Mouse (Mus musculus) stomach, embryonic 16.5 days (tissue): ENCODE measurements around the gene Sv2b. TPM values are rescaled to one million over a fixed set of nuclear protein-coding genes. Genes with fewer than 3 reads are reported as not detected.

ENCODE experiments used
- ATAC-seq: fragments of 200-750 bp; cut with Nextera tagmentation; 2 replicates; pipeline ENCODE4 v1.8.0; 2017; ENCODE audit warnings: moderate number of reproducible peaks, moderate TSS enrichment; ENCODE audit not compliant: insufficient read depth, low FRiP score
- H3K27ac ChIP-seq: fragments of 300-500 bp; sonication (generic); 2 replicates; pipeline ENCODE4 v1.5.1; 2014; ENCODE audit warnings: low read length
- H3K27me3 ChIP-seq: fragments of 300-500 bp; sonication (generic); 2 replicates; pipeline ENCODE4 v1.6.1; 2014; ENCODE audit warnings: low read length, control low read depth, mixed read lengths; ENCODE audit not compliant: control insufficient read depth, insufficient read depth
- H3K36me3 ChIP-seq: fragments of 300-500 bp; sonication (generic); 2 replicates; pipeline ENCODE4 v1.6.1; 2014; ENCODE audit warnings: low read length; ENCODE audit not compliant: control insufficient read depth, insufficient read depth
- H3K4me1 ChIP-seq: fragments of 300-500 bp; sonication (generic); 2 replicates; pipeline ENCODE4 v1.6.1; 2014; ENCODE audit warnings: low read length, control low read depth, mixed read lengths; ENCODE audit not compliant: control insufficient read depth, insufficient read depth
- H3K4me2 ChIP-seq: fragments of 300-500 bp; sonication (generic); 2 replicates; pipeline ENCODE4 v1.6.1; 2014; ENCODE audit warnings: low read depth, low read length, mixed read lengths
- H3K4me3 ChIP-seq: fragments of 300-500 bp; sonication (generic); replicated peaks from 2 replicates; pipeline ENCODE4 v1.5.1; 2014; ENCODE audit warnings: mild to moderate bottlenecking, low read length
- H3K9ac ChIP-seq: fragments of 300-500 bp; sonication (generic); 2 replicates; pipeline ENCODE4 v1.6.1; 2014; ENCODE audit warnings: low read length
- H3K9me3 ChIP-seq: fragments of 300-500 bp; sonication (generic); replicated peaks from 2 replicates; pipeline ENCODE4 v1.6.1; 2016; ENCODE audit warnings: low read length, control low read depth; ENCODE audit not compliant: control insufficient read depth
- WGBS: fragments of 180-500 bp; shearing (Covaris S2); extraction: QIAGEN DNeasy Blood & Tissue Kit; methylation state at CpG from one replicate; pipeline ENCODE4 v1.1.7; 2014; 5-methylcytosine and 5-hydroxymethylcytosine counted together
- polyA plus RNA-seq: library from polyadenylated mRNA; unstranded; fragments of >200 nt; fragmentation: Nextera tagmentation; extraction: Ambion mirVana; gene quantifications from 2 replicates; pipeline ENCODE4 v1.2.1, GENCODE M21; 2015

Gene Sv2b
- polyA plus RNA-seq, 1 experiment from 2014 or later, result 3.4 TPM

DNA sequence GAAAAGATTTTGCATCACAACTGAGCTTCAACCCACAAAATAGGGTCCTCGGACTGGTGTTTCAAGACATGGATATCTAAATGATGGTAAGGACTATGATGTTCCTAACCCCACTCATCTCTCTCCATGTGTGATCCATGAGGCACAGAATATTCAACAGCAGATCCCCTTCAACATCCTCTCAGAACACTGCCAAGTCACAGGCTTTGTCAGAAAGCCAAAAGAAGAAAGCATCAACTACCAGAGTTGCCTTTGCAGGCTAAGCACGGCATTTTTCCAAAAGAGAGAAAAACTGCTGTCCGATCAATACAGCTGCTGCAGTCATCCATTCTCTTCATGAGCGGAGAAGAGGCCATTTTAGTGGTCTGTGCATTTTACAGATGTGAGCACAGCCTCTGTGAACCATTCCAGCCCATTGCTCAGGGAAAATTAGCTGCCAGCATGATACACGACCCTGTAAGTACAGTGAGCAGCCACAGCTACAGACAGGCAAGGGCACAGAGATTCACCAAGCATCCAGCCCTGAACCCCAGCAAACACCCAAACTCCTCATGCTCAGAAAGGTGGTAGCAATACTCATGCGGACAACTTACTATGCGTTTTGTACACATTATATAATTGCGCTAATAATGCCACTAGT is 55.3 kb downstream of the Sv2b start:
- no peak overlapping the region for H3K27ac ChIP-seq
- no peak overlapping the region for H3K4me2 ChIP-seq
- H3K36me3 ChIP-seq, result no peaks in the 10 kb centered on the region
- no peak overlapping the region for H3K4me3 ChIP-seq
- H3K9me3 ChIP-seq, result no peaks in the 10 kb centered on the region
- no peaks in the 10 kb centered on the region for H3K4me1 ChIP-seq
- 75% methylated on average over 8 of the region's 8 CpGs for WGBS
- no peaks in the 10 kb centered on the region for H3K27me3 ChIP-seq
- ATAC-seq, result no peak; the same call in 1 of the 2 replicates
- no peak overlapping the region for H3K9ac ChIP-seq

DNA sequence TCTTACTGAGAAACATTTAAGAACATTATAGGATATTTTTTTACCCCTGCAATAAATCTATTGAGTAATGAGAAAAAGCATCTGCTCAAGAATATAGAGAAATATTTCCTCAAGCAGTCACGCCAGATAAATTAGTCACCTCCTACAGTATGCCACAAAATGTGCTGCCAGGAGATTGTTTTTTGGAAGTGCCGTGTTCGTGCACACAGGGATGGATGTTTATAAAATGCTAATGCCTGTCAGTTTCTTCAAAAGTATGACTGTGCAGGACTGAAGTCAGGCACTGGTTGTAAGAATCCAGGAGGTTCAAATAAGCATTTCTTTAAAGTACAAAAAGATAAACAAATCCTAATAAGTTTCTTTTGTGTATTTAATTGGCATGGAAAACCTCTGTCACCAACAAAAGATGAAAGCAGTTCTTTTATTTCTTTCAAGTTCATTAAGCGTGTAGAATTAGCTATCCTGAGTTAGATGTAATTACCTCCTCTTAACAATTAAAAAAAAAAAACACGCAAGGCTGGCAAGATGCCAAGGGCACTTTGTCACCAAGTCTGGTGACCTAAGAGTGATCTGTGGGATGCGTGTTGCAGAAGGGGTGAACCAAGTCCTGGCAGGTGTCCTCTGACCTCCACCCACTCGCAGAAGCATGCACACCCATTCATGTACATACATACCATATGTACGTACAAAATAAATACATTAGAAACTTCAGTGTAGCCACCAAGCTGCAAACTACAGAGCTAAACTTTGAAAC is 68.1 kb downstream of the Sv2b start:
- no peak for ATAC-seq
- H3K4me3 ChIP-seq, result no peak overlapping the region
- H3K9ac ChIP-seq, result no peak overlapping the region
- H3K4me2 ChIP-seq, result no peak overlapping the region
- no peaks in the 10 kb centered on the region for H3K4me1 ChIP-seq
- no peaks in the 10 kb centered on the region for H3K27me3 ChIP-seq
- no peaks in the 10 kb centered on the region for H3K9me3 ChIP-seq
- no peaks in the 10 kb centered on the region for H3K36me3 ChIP-seq
- no peak overlapping the region for H3K27ac ChIP-seq
- WGBS, result 49% methylated on average over 8 of the region's 8 CpGs

DNA sequence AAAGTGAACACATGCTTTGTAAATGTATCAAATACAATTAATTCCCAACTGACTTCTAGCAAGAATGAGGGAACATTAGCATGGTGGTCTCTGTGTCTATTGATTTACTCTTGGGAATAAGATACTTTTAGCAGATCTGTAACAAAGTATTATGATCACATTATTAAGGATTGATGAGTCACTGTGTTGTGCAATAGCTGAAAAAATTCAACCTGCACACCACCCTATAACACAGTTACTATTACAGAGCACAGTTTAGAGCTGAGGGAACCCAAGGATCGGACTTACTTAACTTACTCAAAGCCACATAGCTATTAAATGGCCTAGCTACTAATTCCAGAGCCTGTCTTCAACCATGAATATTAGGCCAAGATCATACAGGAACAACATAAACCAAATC is 72.7 kb downstream of the Sv2b start:
- no peaks in the 10 kb centered on the region for H3K36me3 ChIP-seq
- H3K27me3 ChIP-seq, result no peaks in the 10 kb centered on the region
- H3K4me2 ChIP-seq, result no peak overlapping the region
- H3K27ac ChIP-seq, result no peak overlapping the region
- H3K4me1 ChIP-seq, result no peaks in the 10 kb centered on the region
- ATAC-seq, result no peak
- no peaks in the 10 kb centered on the region for H3K9me3 ChIP-seq
- 79% methylated on average over 1 of the region's 1 CpGs for WGBS
- no peak overlapping the region for H3K9ac ChIP-seq
- no peak overlapping the region for H3K4me3 ChIP-seq

DNA sequence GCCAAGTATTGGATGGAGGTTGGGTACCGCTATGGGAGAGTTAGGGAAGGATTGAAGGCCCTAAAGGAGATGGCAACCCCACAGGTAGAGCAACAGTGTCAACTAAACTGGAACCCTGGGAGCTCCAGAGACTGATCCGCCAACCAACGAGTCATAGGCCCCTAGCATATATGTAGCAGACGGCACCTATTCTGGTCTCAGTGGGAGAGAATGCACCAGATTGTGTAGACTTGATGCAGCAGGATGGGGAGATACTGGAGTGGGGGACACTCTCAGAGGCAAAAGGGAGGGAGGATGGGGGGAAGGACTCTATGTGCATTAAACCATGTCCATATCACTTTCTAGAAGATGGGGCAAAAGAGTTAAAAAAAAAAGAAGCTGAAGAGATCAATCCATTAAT is 84.9 kb downstream of the Sv2b start:
- no peaks in the 10 kb centered on the region for H3K4me1 ChIP-seq
- no peak overlapping the region for H3K9ac ChIP-seq
- ATAC-seq, result no peak
- H3K27me3 ChIP-seq, result no peaks in the 10 kb centered on the region
- no peaks in the 10 kb centered on the region for H3K9me3 ChIP-seq
- WGBS, result 94% methylated on average over 4 of the region's 4 CpGs
- H3K4me3 ChIP-seq, result no peak overlapping the region
- H3K27ac ChIP-seq, result no peak overlapping the region
- H3K4me2 ChIP-seq, result no peak overlapping the region
- no peaks in the 10 kb centered on the region for H3K36me3 ChIP-seq

DNA sequence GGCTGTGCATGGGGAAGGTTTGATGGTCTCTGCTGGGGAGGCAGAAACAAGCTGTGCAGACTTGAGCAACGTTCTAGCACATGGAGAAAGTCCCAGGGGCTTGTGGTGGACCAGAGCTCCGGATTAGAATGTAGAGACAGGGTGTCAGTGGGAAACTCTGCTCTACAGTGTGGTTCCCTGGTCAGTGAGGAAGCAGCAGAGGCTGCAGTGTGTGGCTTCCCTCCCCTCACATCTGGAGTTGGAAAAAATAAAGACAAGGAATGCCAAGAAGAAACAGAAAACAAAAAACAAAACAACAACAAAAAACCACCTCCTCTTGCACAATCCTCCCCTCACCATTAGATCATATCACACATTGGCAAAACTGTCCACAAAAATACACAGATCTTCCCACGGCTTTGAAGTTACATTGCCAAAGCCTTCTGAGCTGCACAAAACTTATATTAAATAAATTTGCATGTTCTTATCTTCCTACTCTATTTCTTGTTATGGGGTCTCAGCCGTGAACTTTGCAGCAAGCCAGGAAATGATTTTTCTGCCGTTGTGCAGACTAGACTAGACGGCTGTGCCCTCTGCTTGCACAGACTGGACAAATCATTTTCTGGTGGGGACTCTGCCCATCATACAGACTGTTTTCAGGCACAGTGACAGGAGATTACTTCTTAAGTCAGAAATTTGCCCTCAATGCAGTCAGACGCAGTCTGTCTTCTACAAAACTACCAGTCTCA is 86.2 kb downstream of the Sv2b start:
- Histone ChIP-seq H3K27me3 (no peaks in the 10 kb centered on the region), H3K36me3 (no peaks in the 10 kb centered on the region), H3K27ac (no peak overlapping the region), H3K9ac (no peak overlapping the region), H3K4me1 (no peaks in the 10 kb centered on the region), H3K4me3 (no peak overlapping the region), H3K9me3 (no peaks in the 10 kb centered on the region), H3K4me2 (no peak overlapping the region)
- WGBS, result 54% methylated on average over 7 of the region's 7 CpGs
- no peak for ATAC-seq

DNA sequence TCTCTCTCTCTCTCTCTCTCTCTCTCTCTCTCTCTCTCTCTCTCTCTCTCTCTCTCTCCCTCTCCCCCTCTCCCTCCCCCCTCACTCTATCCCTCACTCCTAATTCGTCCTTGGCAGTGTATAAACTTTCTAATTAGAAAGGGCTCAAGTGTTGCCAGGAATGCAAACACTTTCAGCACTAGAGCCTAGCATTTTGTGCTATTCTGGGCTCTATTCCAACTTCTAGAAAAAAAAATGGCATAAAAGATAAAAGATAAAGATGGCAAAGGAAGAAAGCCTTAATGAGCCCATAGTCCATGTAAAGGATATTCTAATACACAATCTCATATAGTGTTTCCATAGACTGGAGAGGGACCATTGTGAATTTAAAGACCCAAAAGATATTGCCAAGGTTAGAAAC is 88.3 kb downstream of the Sv2b start:
- Histone ChIP-seq H3K9ac (no peak overlapping the region), H3K4me1 (no peaks in the 10 kb centered on the region), H3K27me3 (no peaks in the 10 kb centered on the region), H3K9me3 (no peaks in the 10 kb centered on the region), H3K4me2 (no peak overlapping the region), H3K27ac (no peak overlapping the region), H3K36me3 (no peaks in the 10 kb centered on the region), H3K4me3 (no peak overlapping the region)
- WGBS, result 25% methylated on average over 1 of the region's 1 CpGs
- ATAC-seq, result no peak

DNA sequence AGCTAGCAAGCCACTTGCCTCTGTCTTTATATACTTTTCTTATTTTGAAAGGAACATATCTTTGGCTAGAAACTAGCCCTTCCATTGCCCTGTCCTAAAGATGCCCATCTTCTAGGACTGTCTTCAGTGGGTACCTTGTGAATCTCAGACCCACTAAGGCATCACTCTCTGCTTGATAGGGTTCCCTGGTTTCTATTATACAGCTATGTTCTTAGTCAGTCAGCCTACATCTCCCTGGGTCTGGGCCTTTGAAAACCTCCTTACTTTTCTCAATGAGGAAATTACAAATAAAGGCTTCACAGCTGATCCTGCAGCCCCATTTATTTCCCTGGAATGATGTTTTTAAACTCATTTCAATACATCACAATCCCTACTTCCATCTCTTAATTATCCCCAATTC is 88.8 kb downstream of the Sv2b start:
- Histone ChIP-seq H3K9ac (no peak overlapping the region), H3K27me3 (no peaks in the 10 kb centered on the region), H3K4me1 (no peaks in the 10 kb centered on the region), H3K4me2 (no peak overlapping the region), H3K27ac (no peak overlapping the region), H3K36me3 (no peaks in the 10 kb centered on the region), H3K9me3 (no peaks in the 10 kb centered on the region), H3K4me3 (no peak overlapping the region)
- no peak for ATAC-seq

DNA sequence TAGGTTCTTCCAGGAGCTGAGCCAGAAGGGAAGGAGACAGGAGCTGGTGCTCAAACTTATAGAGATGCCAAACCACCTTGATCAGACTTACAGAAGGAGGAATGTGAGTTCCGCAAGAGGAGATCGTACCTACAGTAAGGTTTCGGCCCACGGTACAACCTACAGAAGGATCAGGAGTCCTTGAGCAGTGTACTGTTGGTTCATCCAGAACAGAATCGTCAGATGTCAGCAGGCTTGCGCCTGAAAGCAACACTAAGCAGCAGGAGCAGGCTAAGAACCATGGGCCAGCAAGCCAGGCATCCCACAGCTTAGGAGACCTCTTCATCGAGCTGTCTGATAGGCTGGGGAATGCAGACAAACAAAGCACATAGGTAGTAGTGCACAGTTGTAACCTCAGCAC is 92.9 kb downstream of the Sv2b start:
- no peak for ATAC-seq

DNA sequence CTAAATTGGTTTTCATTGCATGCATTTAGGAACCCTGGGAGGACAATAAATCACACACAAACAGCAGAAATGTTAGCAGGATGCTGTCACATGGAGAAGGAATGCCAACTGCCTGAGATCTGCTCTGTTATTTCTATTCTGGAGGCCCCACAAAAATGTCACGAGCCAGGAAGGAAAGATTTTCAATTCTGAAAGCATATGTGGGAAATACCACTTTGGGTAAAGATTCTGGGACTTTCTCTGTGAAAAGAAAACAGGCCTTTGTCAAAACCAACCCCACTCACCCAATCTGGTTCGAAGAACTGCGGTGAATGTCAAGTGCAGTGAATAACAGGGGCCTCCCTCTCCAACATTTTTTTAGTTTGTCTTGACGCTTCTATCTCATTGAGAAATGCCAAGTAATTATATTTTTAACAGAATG is 99.8 kb downstream of the Sv2b start:
- H3K9ac ChIP-seq, result no peak overlapping the region
- no peaks in the 10 kb centered on the region for H3K27me3 ChIP-seq
- no peak overlapping the region for H3K27ac ChIP-seq
- no peak overlapping the region for H3K4me3 ChIP-seq
- H3K36me3 ChIP-seq, result no peaks in the 10 kb centered on the region
- no peak for ATAC-seq
- 40% methylated on average over 4 of the region's 4 CpGs for WGBS
- H3K4me2 ChIP-seq, result no peak overlapping the region
- no peaks in the 10 kb centered on the region for H3K9me3 ChIP-seq
- no peaks in the 10 kb centered on the region for H3K4me1 ChIP-seq

More for the DNA sequence above, 92.9 kb downstream of the Sv2b start:
- Histone ChIP-seq H3K27ac (no peak overlapping the region), H3K27me3 (no peaks in the 10 kb centered on the region), H3K4me2 (no peak overlapping the region), H3K36me3 (no peaks in the 10 kb centered on the region), H3K4me1 (no peaks in the 10 kb centered on the region), H3K4me3 (no peak overlapping the region), H3K9ac (no peak overlapping the region), H3K9me3 (no peaks in the 10 kb centered on the region)
- WGBS, result 87% methylated on average over 7 of the region's 7 CpGs
